Mouse (Mus musculus): ENCODE data around the gene Trnau1ap.
A peak's percentile ranks its signal among the peaks of the same experiment; 100 is the strongest.

Trnau1ap gene

GRCm38 (mm10) chr4:132329115-132329834, at the start of gene Trnau1ap:
Gene Trnau1ap, minus strand, starts transcription at chr4:132329538.
- peak; percentile 86 to 89 for DNase-seq (ENCODE audit: low spot score in 2 of 2)

DNA sequence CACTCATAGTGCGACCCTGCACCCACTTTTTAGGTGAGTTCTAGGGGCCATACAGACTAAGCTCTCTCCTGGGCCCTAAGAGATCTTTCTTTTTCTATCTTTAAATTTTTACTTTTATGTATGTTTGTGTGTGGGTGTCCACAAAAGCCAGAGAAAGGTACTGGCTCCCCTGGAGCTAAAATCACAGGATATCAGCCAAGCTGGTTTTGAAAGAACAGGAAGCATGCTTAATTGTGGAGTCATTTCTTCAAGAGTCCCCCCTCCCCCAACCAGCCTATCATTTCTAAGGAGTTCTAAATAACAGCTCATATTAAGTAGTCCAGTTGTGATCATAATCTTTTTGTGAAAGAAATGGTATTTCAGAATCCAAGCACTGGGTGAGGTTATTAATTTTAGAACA, 44.5 kb upstream of the Trnau1ap start:
- no peak for DNase-seq (ENCODE audit: low spot score in 2 of 2)

- DNase-seq (ENCODE audit: low spot score in 2 of 2) = peak in 1 of 2 experiments; percentile 29
Measured at GRCm38 (mm10) chr4:132369953-132370750, 40.8 kb upstream of the Trnau1ap start.

DNA sequence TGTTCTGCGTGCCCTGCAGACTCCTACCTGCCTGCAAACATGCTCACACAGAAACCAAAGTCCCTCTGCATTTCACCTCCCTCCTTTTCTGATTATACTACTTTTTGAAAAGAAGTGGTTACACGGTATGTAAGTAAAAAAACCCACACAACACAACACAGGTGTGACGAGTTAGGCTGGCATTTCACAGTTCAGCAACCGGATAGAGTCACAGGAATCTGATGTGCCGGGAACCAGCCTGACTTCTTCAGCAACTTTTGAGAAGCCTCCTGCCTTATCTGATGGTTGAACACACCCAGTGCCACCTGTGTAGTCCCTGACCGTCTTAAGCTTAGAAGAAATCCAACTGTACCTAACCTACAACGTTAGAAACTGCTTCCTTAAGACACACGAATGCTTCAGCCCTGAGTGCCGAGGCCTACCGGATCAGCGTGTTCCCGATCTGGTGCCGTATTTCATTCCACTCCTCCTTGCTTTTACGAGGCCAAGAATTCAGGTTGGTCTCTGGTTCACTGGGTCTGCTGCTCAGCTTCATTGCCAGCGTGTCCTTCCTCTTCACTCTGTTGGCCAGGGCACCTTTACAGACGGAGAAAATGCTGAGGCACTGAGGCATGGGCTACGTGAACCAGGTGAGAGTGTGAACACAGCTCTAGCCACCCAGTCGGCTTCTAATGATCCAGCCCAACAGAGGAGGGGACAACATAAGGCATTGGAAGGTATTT, 38.3 kb upstream of the Trnau1ap start:
- DNase-seq (ENCODE audit: low spot score in 2 of 2) = no peak

- DNase-seq (ENCODE audit: low spot score in 2 of 2) = no peak
Measured at GRCm38 (mm10) chr4:132365450-132366060, 36.2 kb upstream of the Trnau1ap start.

- no peak for DNase-seq (ENCODE audit: low spot score in 2 of 2)
Measured at GRCm38 (mm10) chr4:132363487-132363886, 34.1 kb upstream of the Trnau1ap start.

DNA sequence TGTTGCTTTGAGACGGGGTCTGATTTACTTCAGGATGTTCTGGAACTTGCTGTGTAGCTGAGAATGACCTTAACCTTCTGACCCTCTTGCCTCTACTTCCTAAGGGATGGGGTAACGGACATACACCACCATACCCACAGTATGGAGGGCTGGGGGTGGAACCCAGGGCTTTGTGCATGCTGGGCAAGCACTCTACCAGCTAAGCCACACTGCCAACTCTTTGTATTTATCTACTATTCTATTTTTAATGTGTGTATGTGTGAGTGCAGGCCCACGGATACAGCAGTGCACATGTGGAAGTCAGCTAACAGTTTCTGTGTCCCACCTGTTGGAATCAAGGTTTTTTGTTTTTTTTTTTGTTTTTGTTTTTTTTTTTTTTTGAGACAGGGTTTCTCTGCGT, 30.2 kb upstream of the Trnau1ap start:
- no peak for DNase-seq (ENCODE audit: low spot score in 2 of 2)

DNA sequence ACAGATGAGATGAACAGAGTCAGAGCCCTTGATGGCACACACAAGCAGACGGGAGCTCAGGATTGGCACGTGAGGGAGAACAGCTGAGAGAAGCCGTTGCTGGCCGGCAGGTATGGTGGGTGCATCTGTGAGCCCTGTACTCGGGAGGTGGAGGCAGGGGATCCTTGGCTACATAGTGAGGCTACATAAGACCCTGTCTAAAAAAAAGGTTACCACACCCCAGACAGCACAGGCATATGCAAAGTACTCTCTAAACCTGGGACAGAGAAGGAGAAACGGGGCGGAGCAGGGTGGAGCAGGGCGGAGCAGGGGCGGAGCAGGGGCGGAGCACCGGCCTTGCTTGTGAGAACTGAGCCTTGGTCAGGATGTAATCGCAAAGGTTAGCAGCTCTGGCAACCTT, 26.8 kb upstream of the Trnau1ap start:
- DNase-seq (ENCODE audit: low spot score in 2 of 2) = no peak

GRCm38 (mm10) chr4:132355403-132355802, 26.1 kb upstream of the Trnau1ap start:
- DNase-seq (ENCODE audit: low spot score in 2 of 2) = no peak

DNA sequence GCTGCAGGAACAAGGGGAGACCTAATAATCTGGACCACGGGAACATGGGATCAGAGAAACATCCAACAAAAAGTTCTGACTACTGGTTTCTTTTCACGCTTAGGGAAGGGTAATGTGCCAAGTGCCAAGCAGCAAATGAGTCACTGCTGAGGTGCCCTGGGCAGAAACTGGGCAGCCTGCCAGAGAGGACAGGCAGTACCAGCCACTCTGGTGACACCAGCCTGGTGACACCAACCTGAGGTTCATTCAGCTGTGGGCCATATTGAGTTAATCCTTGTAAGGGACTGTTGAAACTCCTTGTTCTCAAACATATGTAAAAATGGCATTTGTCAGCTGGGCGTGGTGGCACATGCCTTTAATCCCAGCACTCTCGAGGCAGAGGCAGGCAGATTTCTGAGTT, 25.2 kb upstream of the Trnau1ap start:
- DNase-seq (ENCODE audit: low spot score in 2 of 2) = no peak

DNA sequence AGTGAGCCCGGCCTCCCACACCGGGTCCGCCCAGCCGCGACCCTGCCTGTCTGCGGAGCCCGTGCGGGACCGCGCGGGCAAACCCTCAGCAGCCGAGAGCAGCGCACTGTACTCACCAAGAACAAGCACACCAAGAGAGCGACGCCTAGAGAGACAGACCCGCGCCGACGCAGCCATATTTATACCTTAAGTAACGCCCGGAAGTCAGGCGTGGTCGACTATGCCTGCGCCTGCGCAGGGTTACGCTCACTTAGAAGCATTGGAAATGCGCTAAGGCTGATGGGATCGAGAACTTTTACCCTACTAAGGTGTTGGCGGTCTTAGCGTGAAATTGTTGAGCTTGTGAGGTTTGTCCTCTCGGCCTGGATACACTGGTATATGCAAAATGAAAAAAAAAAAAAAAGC, 24.1 kb upstream of the Trnau1ap start, which contains the start of gene Rcc1:
Gene Rcc1 (minus strand): TSS at position 125 of the 405 bp plus-strand sequence.
- DNase-seq (ENCODE audit: low spot score in 2 of 2) = peak; percentile 92 to 94

DNA sequence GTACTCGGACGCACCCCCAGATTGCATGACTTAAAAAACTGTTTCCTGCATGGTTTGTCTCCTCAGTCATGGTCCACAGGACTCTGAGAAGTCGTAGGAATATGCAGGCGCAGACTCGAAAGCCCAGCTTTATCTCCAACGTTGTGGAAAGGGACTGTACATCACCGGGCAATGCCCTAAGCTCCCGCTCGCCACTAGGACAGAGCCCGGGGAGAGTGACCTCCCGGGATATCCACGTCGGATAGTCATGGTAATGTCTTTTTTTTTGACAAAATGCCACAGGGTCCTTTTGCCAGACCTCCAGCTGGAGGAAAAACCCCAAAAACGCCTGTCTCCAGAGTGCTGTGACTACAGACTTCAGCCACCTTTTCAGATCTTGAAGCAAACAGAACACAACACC, 23.4 kb upstream of the Trnau1ap start:
- peak in 1 of 2 experiments; percentile 29 for DNase-seq (ENCODE audit: low spot score in 2 of 2)

DNA sequence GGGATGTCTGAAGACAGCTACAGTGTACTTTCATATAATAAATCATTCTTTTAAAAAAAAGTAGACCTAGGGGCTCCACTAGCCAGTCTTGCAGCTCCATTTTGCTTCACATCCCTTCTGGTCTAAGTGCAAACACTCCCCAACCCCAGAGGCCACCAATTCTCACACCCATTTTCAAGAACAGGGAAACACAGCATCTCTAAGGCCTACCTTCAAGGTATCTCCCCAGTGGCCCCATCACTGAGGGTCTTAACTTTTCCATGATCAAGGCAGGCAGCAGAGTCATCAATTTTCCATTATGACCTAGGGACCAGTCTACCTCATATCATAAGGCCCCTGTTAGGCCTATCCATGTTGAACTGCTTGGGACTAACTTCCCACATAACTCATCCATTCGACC, 22.1 kb upstream of the Trnau1ap start:
- DNase-seq (ENCODE audit: low spot score in 2 of 2) = no peak

DNA sequence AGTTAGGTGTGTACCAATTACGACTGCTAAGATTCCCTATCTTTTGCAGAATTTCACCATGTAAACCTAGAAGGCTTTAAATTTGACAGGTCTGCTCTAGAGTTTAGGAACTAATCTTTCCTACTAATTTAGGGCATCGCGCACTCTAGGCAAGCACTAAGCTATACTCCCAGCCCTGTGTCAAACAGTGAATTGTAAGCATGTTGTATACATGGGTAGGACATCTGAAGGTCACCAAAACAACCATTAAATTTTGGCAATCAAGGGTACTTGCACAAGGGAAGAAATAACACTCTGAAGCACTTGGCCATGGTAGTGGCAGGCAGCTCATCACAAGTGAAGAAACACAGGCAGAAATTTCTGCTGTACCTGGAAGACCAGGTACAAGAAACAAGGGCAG, 21.5 kb upstream of the Trnau1ap start:
- no peak for DNase-seq (ENCODE audit: low spot score in 2 of 2)

- no peak for DNase-seq (ENCODE audit: low spot score in 2 of 2)
Measured at GRCm38 (mm10) chr4:132350123-132350740, 20.9 kb upstream of the Trnau1ap start.

- no peak for DNase-seq (ENCODE audit: low spot score in 2 of 2)
Measured at GRCm38 (mm10) chr4:132349495-132350122, 20.3 kb upstream of the Trnau1ap start.

DNA sequence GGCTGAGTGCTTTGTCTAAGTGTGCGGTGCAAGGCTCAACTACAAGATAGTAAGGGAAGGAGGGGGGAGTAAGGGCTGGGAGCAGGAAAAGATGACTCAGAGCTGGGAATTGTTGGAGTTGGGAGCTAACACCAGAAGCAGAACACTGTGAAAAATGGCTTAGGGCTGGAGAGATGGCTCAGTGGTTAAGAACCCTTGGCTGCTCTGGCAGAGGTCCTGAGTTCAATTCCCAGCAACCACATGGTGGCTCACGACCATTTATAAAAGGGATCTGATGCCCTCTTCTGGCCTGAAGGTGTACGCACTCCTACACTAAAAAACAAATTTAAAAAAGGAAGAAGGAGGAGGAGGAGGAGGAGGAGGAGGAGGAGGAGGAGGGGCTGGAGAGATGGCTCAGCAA, 17.3 kb upstream of the Trnau1ap start:
- DNase-seq (ENCODE audit: low spot score in 2 of 2) = no peak

- DNase-seq (ENCODE audit: low spot score in 2 of 2) = no peak
Measured at GRCm38 (mm10) chr4:132346261-132346660, 16.9 kb upstream of the Trnau1ap start.

GRCm38 (mm10) chr4:132345843-132346212, 16.5 kb upstream of the Trnau1ap start:
- DNase-seq (ENCODE audit: low spot score in 2 of 2) = no peak

DNA sequence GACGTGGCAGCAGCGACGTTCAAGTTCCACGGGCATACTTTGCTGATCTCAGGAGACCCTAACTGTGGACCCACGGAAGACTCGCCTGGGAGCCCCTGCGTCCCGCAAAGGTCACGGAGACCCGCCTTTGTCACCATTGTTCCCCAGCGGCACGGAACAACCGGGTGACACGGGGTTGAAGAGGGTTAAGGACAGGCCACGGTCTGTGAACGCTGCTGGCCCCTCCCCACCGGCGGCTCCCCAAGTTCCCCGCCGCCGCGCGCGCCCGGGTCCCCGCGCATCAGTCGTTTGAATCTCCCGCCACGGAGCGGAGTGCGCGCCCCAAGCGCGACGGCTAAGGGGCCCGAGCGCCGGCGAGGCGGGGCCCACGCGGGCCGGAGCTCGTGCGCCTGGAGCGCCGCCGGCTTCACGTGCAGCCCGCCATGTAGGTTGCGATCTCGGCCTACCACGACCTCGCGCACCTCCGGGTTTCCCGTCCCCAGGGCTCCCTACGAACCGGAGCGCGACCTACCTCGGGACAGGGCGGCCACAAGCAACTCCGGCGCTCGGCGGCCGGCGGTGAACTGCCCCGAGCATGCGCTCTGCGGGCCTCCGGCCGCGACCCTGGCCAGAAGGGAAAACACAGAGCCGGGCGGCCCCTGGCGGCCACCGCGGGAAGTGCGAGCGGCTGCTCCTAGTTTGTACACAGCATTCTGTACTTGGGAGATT, 16.0 kb upstream of the Trnau1ap start:
- DNase-seq (ENCODE audit: low spot score in 2 of 2) = peak; percentile 88 to 94
